Mouse (Mus musculus) adrenal gland, adult 8-10 months (tissue): ENCODE results near the gene Tmem132e. TPM values are rescaled to one million over a fixed set of nuclear protein-coding genes. Genes with fewer than 3 reads are reported as not detected.

ENCODE experiments used
- DNase-seq: peaks from one replicate; pipeline ENCODE4 v3.0.0; 2022
- total RNA-seq, 4 experiments: library from RNA; stranded (reverse); gene quantifications; 2 replicates each; pipeline ENCODE4 v1.2.4; 2022

Gene Tmem132e
- total RNA-seq = 1 to 10 TPM in 3 of 4 experiments, under 1 TPM in 1; 0.87 to 3.0 (median 2.4) TPM

- DNase-seq = no peak
These were observed at the start of gene Tmem132e for GRCm38 (mm10) chr11:82388371-82389313. Gene Tmem132e, plus strand, starts transcription at chr11:82388900.

- peak; percentile 83 for DNase-seq
These were observed 48.7 kb upstream of the Tmem132e start for GRCm38 (mm10) chr11:82339921-82340401.

- DNase-seq = no peak
These were observed 48.3 kb upstream of the Tmem132e start for GRCm38 (mm10) chr11:82340416-82340815.

GRCm38 (mm10) chr11:82340900-82341299 is 47.8 kb upstream of the Tmem132e start:
- DNase-seq = no peak

GRCm38 (mm10) chr11:82351039-82351438 is 37.7 kb upstream of the Tmem132e start:
- DNase-seq = no peak

- no peak for DNase-seq
These were observed 18.5 kb upstream of the Tmem132e start for GRCm38 (mm10) chr11:82370151-82370550.

- no peak for DNase-seq
These were observed 17.1 kb upstream of the Tmem132e start for GRCm38 (mm10) chr11:82371577-82371976.

GRCm38 (mm10) chr11:82380606-82381202 is 8.0 kb upstream of the Tmem132e start:
- no peak for DNase-seq

GRCm38 (mm10) chr11:82386970-82387540 is 1.6 kb upstream of the Tmem132e start:
- DNase-seq = no peak

GRCm38 (mm10) chr11:82387711-82388341 is 874 bp upstream of the Tmem132e start:
- no peak for DNase-seq

GRCm38 (mm10) chr11:82389396-82390291 is 944 bp downstream of the Tmem132e start:
- no peak for DNase-seq

GRCm38 (mm10) chr11:82392341-82392740 is 3.6 kb downstream of the Tmem132e start:
- no peak for DNase-seq

- DNase-seq = peak; percentile 23
These were observed 10.9 kb downstream of the Tmem132e start for GRCm38 (mm10) chr11:82399621-82400020.

- DNase-seq = no peak
These were observed 16.9 kb downstream of the Tmem132e start for GRCm38 (mm10) chr11:82405641-82406040.

- DNase-seq = no peak
These were observed 17.9 kb downstream of the Tmem132e start for GRCm38 (mm10) chr11:82406358-82407221.

GRCm38 (mm10) chr11:82412496-82412895 is 23.8 kb downstream of the Tmem132e start:
- no peak for DNase-seq

- DNase-seq = no peak
These were observed 29.8 kb downstream of the Tmem132e start for GRCm38 (mm10) chr11:82418337-82419041.

- no peak for DNase-seq
These were observed 33.2 kb downstream of the Tmem132e start for GRCm38 (mm10) chr11:82421909-82422308.

GRCm38 (mm10) chr11:82423521-82423920 is 34.8 kb downstream of the Tmem132e start:
- no peak for DNase-seq

GRCm38 (mm10) chr11:82428801-82429200 is 40.1 kb downstream of the Tmem132e start:
- DNase-seq = no peak
